Mouse (Mus musculus): Measurements from ENCODE around the gene Phtf2. TPM values are rescaled to one million over a fixed set of nuclear protein-coding genes. Genes with fewer than 3 reads are reported as not detected.
A peak's percentile ranks its signal among the peaks of the same experiment; 100 is the strongest.
"Not testable (repeated sequence)": the region's sequence is repeated elsewhere in the genome, so short reads cannot be mapped to it uniquely, and the experiment has no call there.

Gene Phtf2
- polyA plus RNA-seq, 1 experiment from 2014 or later: 5.7 TPM

- not testable (repeated sequence) for H3K27me3 ChIP-seq (ENCODE audit: control insufficient read depth, insufficient read depth, low read depth, low read length); H3K4me2 ChIP-seq (ENCODE audit: low read depth, low read length); H3K4me1 ChIP-seq (ENCODE audit: control insufficient read depth, low read depth, low read length); ATAC-seq (ENCODE audit: low read depth); H3K27ac ChIP-seq (ENCODE audit: low read length); H3K4me3 ChIP-seq (ENCODE audit: low read depth, low read length); H3K9ac ChIP-seq (ENCODE audit: low read depth, low read length); H3K9me3 ChIP-seq (replicated peaks; ENCODE audit: control insufficient read depth, low read length); H3K36me3 ChIP-seq (ENCODE audit: control insufficient read depth, insufficient read depth)
- WGBS (ENCODE audit: insufficient replicate concordance): 78% methylated on average over 3 of the region's 3 CpGs
These were observed 119.5 kb downstream of the Phtf2 start for GRCm38 (mm10) chr5:20762441-20762840.

- Histone ChIP-seq H3K4me2 (ENCODE audit: low read depth, low read length) (no peak overlapping the region), H3K4me3 (ENCODE audit: low read depth, low read length) (no peak overlapping the region), H3K4me1 (ENCODE audit: control insufficient read depth, low read depth, low read length) (no peaks in the 10 kb centered on the region), H3K27ac (ENCODE audit: low read length) (no peak overlapping the region), H3K27me3 (ENCODE audit: control insufficient read depth, insufficient read depth, low read depth, low read length) (no peaks in the 10 kb centered on the region), H3K9me3 (replicated peaks; ENCODE audit: control insufficient read depth, low read length) (no peaks in the 10 kb centered on the region), H3K36me3 (ENCODE audit: control insufficient read depth, insufficient read depth) (no peaks in the 10 kb centered on the region), H3K9ac (ENCODE audit: low read depth, low read length) (no peak overlapping the region)
- ATAC-seq (ENCODE audit: low read depth): no peak
- 81% methylated on average over 12 of the region's 12 CpGs for WGBS (ENCODE audit: insufficient replicate concordance)
These were observed 121.4 kb downstream of the Phtf2 start for GRCm38 (mm10) chr5:20760368-20761162.

- ATAC-seq (ENCODE audit: low read depth): no peak
- no peaks in the 10 kb centered on the region for H3K4me1 ChIP-seq (ENCODE audit: control insufficient read depth, low read depth, low read length)
- no peaks in the 10 kb centered on the region for H3K36me3 ChIP-seq (ENCODE audit: control insufficient read depth, insufficient read depth)
- no peak overlapping the region for H3K4me2 ChIP-seq (ENCODE audit: low read depth, low read length)
- H3K4me3 ChIP-seq (ENCODE audit: low read depth, low read length): no peak overlapping the region
- 65% methylated on average over 5 of the region's 5 CpGs for WGBS (ENCODE audit: insufficient replicate concordance)
- H3K9ac ChIP-seq (ENCODE audit: low read depth, low read length): no peak overlapping the region
- no peaks in the 10 kb centered on the region for H3K27me3 ChIP-seq (ENCODE audit: control insufficient read depth, insufficient read depth, low read depth, low read length)
- no peaks in the 10 kb centered on the region for H3K9me3 ChIP-seq (replicated peaks; ENCODE audit: control insufficient read depth, low read length)
- H3K27ac ChIP-seq (ENCODE audit: low read length): no peak overlapping the region
These were observed 122.2 kb downstream of the Phtf2 start for GRCm38 (mm10) chr5:20759771-20760170.

GRCm38 (mm10) chr5:20753963-20754362 is 128.0 kb downstream of the Phtf2 start:
- Histone ChIP-seq H3K4me3 (ENCODE audit: low read depth, low read length) (no peak overlapping the region), H3K27me3 (ENCODE audit: control insufficient read depth, insufficient read depth, low read depth, low read length) (no peaks in the 10 kb centered on the region), H3K27ac (ENCODE audit: low read length) (no peak overlapping the region), H3K36me3 (ENCODE audit: control insufficient read depth, insufficient read depth) (no peaks in the 10 kb centered on the region), H3K4me1 (ENCODE audit: control insufficient read depth, low read depth, low read length) (no peaks in the 10 kb centered on the region), H3K9ac (ENCODE audit: low read depth, low read length) (no peak overlapping the region), H3K9me3 (replicated peaks; ENCODE audit: control insufficient read depth, low read length) (no peaks in the 10 kb centered on the region), H3K4me2 (ENCODE audit: low read depth, low read length) (no peak overlapping the region)
- WGBS (ENCODE audit: insufficient replicate concordance): 63% methylated on average over 5 of the region's 5 CpGs
- ATAC-seq (ENCODE audit: low read depth): no peak

GRCm38 (mm10) chr5:20753096-20753495 is 128.8 kb downstream of the Phtf2 start:
- Histone ChIP-seq H3K9me3 (replicated peaks; ENCODE audit: control insufficient read depth, low read length) (no peaks in the 10 kb centered on the region), H3K36me3 (ENCODE audit: control insufficient read depth, insufficient read depth) (no peaks in the 10 kb centered on the region), H3K4me3 (ENCODE audit: low read depth, low read length) (no peak overlapping the region), H3K9ac (ENCODE audit: low read depth, low read length) (no peak overlapping the region), H3K27me3 (ENCODE audit: control insufficient read depth, insufficient read depth, low read depth, low read length) (no peaks in the 10 kb centered on the region), H3K4me2 (ENCODE audit: low read depth, low read length) (no peak overlapping the region), H3K27ac (ENCODE audit: low read length) (no peak overlapping the region), H3K4me1 (ENCODE audit: control insufficient read depth, low read depth, low read length) (no peaks in the 10 kb centered on the region)
- WGBS (ENCODE audit: insufficient replicate concordance): 54% methylated on average over 2 of the region's 2 CpGs
- ATAC-seq (ENCODE audit: low read depth): no peak

GRCm38 (mm10) chr5:20751696-20752095 is 130.2 kb downstream of the Phtf2 start:
- no peaks in the 10 kb centered on the region for H3K9me3 ChIP-seq (replicated peaks; ENCODE audit: control insufficient read depth, low read length)
- no peak overlapping the region for H3K9ac ChIP-seq (ENCODE audit: low read depth, low read length)
- H3K4me3 ChIP-seq (ENCODE audit: low read depth, low read length): no peak overlapping the region
- 70% methylated on average over 7 of the region's 7 CpGs for WGBS (ENCODE audit: insufficient replicate concordance)
- H3K27me3 ChIP-seq (ENCODE audit: control insufficient read depth, insufficient read depth, low read depth, low read length): no peaks in the 10 kb centered on the region
- no peak overlapping the region for H3K4me2 ChIP-seq (ENCODE audit: low read depth, low read length)
- H3K36me3 ChIP-seq (ENCODE audit: control insufficient read depth, insufficient read depth): no peaks in the 10 kb centered on the region
- ATAC-seq (ENCODE audit: low read depth): no peak
- H3K27ac ChIP-seq (ENCODE audit: low read length): no peak overlapping the region
- no peaks in the 10 kb centered on the region for H3K4me1 ChIP-seq (ENCODE audit: control insufficient read depth, low read depth, low read length)

GRCm38 (mm10) chr5:20751000-20751399 is 130.9 kb downstream of the Phtf2 start:
- Histone ChIP-seq H3K27ac (ENCODE audit: low read length) (no peak overlapping the region), H3K27me3 (ENCODE audit: control insufficient read depth, insufficient read depth, low read depth, low read length) (no peaks in the 10 kb centered on the region), H3K4me1 (ENCODE audit: control insufficient read depth, low read depth, low read length) (no peaks in the 10 kb centered on the region), H3K36me3 (ENCODE audit: control insufficient read depth, insufficient read depth) (no peaks in the 10 kb centered on the region), H3K4me3 (ENCODE audit: low read depth, low read length) (no peak overlapping the region), H3K9ac (ENCODE audit: low read depth, low read length) (no peak overlapping the region), H3K9me3 (replicated peaks; ENCODE audit: control insufficient read depth, low read length) (no peaks in the 10 kb centered on the region), H3K4me2 (ENCODE audit: low read depth, low read length) (no peak overlapping the region)
- no peak for ATAC-seq (ENCODE audit: low read depth)
- 51% methylated on average over 7 of the region's 7 CpGs for WGBS (ENCODE audit: insufficient replicate concordance)

- H3K36me3 ChIP-seq (ENCODE audit: control insufficient read depth, insufficient read depth): no peaks in the 10 kb centered on the region
- 18% methylated on average over 3 of the region's 3 CpGs for WGBS (ENCODE audit: insufficient replicate concordance)
- H3K9ac ChIP-seq (ENCODE audit: low read depth, low read length): no peak overlapping the region
- H3K4me2 ChIP-seq (ENCODE audit: low read depth, low read length): no peak overlapping the region
- H3K27me3 ChIP-seq (ENCODE audit: control insufficient read depth, insufficient read depth, low read depth, low read length): no peaks in the 10 kb centered on the region
- no peak overlapping the region for H3K27ac ChIP-seq (ENCODE audit: low read length)
- ATAC-seq (ENCODE audit: low read depth): peak; percentile 37; the same call in 1 of the 2 replicates
- H3K4me1 ChIP-seq (ENCODE audit: control insufficient read depth, low read depth, low read length): no peaks in the 10 kb centered on the region
- no peaks in the 10 kb centered on the region for H3K9me3 ChIP-seq (replicated peaks; ENCODE audit: control insufficient read depth, low read length)
- no peak overlapping the region for H3K4me3 ChIP-seq (ENCODE audit: low read depth, low read length)
These were observed 132.4 kb downstream of the Phtf2 start for GRCm38 (mm10) chr5:20749535-20749934.

- Histone ChIP-seq H3K4me2 (ENCODE audit: low read depth, low read length) (no peak overlapping the region), H3K4me1 (ENCODE audit: control insufficient read depth, low read depth, low read length) (no peaks in the 10 kb centered on the region), H3K9ac (ENCODE audit: low read depth, low read length) (no peak overlapping the region), H3K27me3 (ENCODE audit: control insufficient read depth, insufficient read depth, low read depth, low read length) (no peaks in the 10 kb centered on the region), H3K4me3 (ENCODE audit: low read depth, low read length) (no peak overlapping the region), H3K27ac (ENCODE audit: low read length) (no peak overlapping the region), H3K36me3 (ENCODE audit: control insufficient read depth, insufficient read depth) (no peaks in the 10 kb centered on the region), H3K9me3 (replicated peaks; ENCODE audit: control insufficient read depth, low read length) (no peaks in the 10 kb centered on the region)
- 79% methylated on average over 8 of the region's 8 CpGs for WGBS (ENCODE audit: insufficient replicate concordance)
- no peak for ATAC-seq (ENCODE audit: low read depth)
These were observed 133.1 kb downstream of the Phtf2 start for GRCm38 (mm10) chr5:20748856-20749255.
